Mouse (Mus musculus) kidney, adult 9 months (tissue): ENCODE measurements around the gene Sft2d2.

Source experiments
- DNase-seq: peaks from one replicate; pipeline ENCODE4 v3.0.0; 2022

Sft2d2 gene

GRCm38 (mm10) chr1:165129573-165129972, 64.7 kb downstream of the Sft2d2 start:
- DNase-seq: no peak
